Mouse (Mus musculus) heart, postnatal 0 days (tissue): ENCODE measurements around the gene Plod1.

Experiments
- CTCF ChIP-seq: IDR thresholded peaks from 2 replicates; pipeline ENCODE4 v1.5.1; 2016; ENCODE audit warnings: antibody characterized with exemption, control low read depth, low read depth
- EP300 ChIP-seq: IDR thresholded peaks from 2 replicates; pipeline ENCODE4 v1.6.1; 2016; ENCODE audit warnings: antibody characterized with exemption, low read depth

- TF ChIP-seq EP300 (no peak), CTCF (no peak)
Observed at GRCm38 (mm10) chr4:147878537-147878936, 58.0 kb downstream of the Plod1 start.
